Mouse (Mus musculus) C2C12 (cell line): ENCODE data around the gene Arhgef17. TPM values are rescaled to one million over a fixed set of nuclear protein-coding genes. Genes with fewer than 3 reads are reported as not detected.

Source experiments
- H3K27me3 ChIP-seq: one replicate; pipeline ENCODE4 v1.6.1; 2011; ENCODE audit not compliant: control insufficient read depth, insufficient read depth, insufficient read length
- H3K36me3 ChIP-seq: one replicate; pipeline ENCODE4 v1.6.1; 2011; ENCODE audit not compliant: control insufficient read depth, insufficient read depth
- H3K4me3 ChIP-seq: one replicate; pipeline ENCODE4 v1.5.1; 2011; ENCODE audit warnings: mild to moderate bottlenecking, control low read depth; ENCODE audit not compliant: poor library complexity, insufficient read depth, severe bottlenecking
- H3K79me2 ChIP-seq: one replicate; pipeline ENCODE4 v1.6.1; 2011; ENCODE audit not compliant: control insufficient read depth, insufficient read depth
- H3K79me3 ChIP-seq: one replicate; pipeline ENCODE4 v1.6.1; 2011; ENCODE audit warnings: low read depth, control low read depth
- H3ac ChIP-seq: one replicate; pipeline ENCODE3; 2011; ENCODE audit warnings: low read depth; ENCODE audit not compliant: control insufficient read depth, insufficient read length
- CEBPB ChIP-seq: IDR thresholded peaks from one replicate; pipeline ENCODE4 v1.6.1; 2011; ENCODE audit warnings: low read depth, mild to moderate bottlenecking, control low read depth, moderate library complexity
- CTCF ChIP-seq: IDR thresholded peaks from one replicate; pipeline ENCODE4 v1.5.1; 2011; ENCODE audit not compliant: control insufficient read depth, insufficient read depth, insufficient read length
- FOSL1 ChIP-seq: IDR thresholded peaks from one replicate; pipeline ENCODE4 v1.8.0; 2011; ENCODE audit warnings: mild to moderate bottlenecking, low read length; ENCODE audit not compliant: poor library complexity, insufficient read depth, severe bottlenecking
- MAX ChIP-seq: IDR thresholded peaks from one replicate; pipeline ENCODE4 v1.6.1; 2011; ENCODE audit warnings: mild to moderate bottlenecking, control low read depth
- MYOD1 ChIP-seq: IDR thresholded peaks from one replicate; pipeline ENCODE4 v1.6.1; 2011; ENCODE audit warnings: low read depth; ENCODE audit not compliant: control insufficient read depth, insufficient read length
- MYOG ChIP-seq: IDR thresholded peaks from one replicate; pipeline ENCODE4 v1.6.1; 2011; ENCODE audit not compliant: control insufficient read depth, insufficient read length; ENCODE audit errors: extremely low read depth
- USF1 ChIP-seq: IDR thresholded peaks from one replicate; pipeline ENCODE4 v1.6.1; 2011; ENCODE audit warnings: low read depth, mild to moderate bottlenecking, control low read depth, moderate library complexity
- polyA plus RNA-seq: library from polyadenylated mRNA; unstranded; fragments of >200 nt; fragmentation: generic; extraction: Trizol; gene quantifications from one replicate; pipeline ENCODE4 v1.2.1, GENCODE M21; 2012; ENCODE audit warnings: missing spikeins

The Arhgef17 gene
- polyA plus RNA-seq, 1 experiment, result 35.4 TPM

DNA sequence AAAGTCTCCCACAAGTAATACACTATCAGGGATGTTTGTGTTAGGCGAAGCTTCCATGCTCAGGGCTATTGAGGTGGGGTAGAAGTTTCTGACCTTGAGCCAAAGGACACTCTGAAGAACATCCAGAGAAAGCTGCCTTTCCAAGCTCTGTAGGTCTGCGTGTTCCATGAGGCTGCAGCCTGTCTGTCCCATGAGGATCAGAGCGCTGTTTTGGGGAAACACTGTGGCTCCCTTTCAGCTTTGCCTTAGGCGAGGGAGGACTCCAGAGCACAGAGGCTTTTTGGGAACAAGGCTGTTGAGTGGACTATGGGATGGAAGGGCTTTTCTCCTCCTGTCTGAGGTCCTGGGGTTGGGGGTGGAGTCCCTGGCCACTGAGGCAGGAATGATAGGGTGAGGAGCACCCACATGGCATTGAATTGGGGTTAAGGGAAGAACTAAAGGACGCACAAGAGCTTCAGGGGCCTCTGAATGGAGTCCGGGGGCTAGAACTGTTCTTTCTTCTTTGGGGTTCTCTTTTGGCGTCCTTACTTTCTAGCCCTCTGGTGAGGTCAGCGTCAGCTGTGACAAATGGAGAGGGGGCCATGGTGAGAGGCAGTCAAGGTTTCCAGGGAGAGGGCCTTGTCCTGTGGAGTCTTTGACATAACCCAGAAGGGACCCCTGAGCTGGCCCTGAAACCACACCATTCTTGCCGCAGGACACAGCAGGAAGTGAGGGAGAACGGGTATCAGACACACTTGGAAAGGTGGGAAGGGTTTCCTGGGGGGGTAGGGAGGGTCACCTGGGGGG lies 37.2 kb upstream of the Arhgef17 start:
- TF ChIP-seq MYOD1, result no peak
- no peak for TF ChIP-seq CEBPB
- TF ChIP-seq USF1, result no peak
- TF ChIP-seq FOSL1, result no peak
- no peak for TF ChIP-seq MAX
- H3K79me2 ChIP-seq, result no peaks in the 10 kb centered on the region
- H3K79me3 ChIP-seq, result no peaks in the 10 kb centered on the region
- no peak overlapping the region for H3K4me3 ChIP-seq
- no peaks in the 10 kb centered on the region for H3K27me3 ChIP-seq
- H3ac ChIP-seq, result no peak overlapping the region
- no peaks in the 10 kb centered on the region for H3K36me3 ChIP-seq

GRCm38 (mm10) chr7:100968376-100968775 lies 36.5 kb upstream of the Arhgef17 start:
- H3K79me2 ChIP-seq, result no peaks in the 10 kb centered on the region
- TF ChIP-seq CEBPB (no peak), MAX (no peak), FOSL1 (no peak), CTCF (no peak), MYOG (no peak), MYOD1 (no peak), USF1 (no peak)
- H3K4me3 ChIP-seq, result no peak overlapping the region
- H3K27me3 ChIP-seq, result no peaks in the 10 kb centered on the region
- no peaks in the 10 kb centered on the region for H3K36me3 ChIP-seq
- no peak overlapping the region for H3ac ChIP-seq
- no peaks in the 10 kb centered on the region for H3K79me3 ChIP-seq

GRCm38 (mm10) chr7:100967850-100968249 lies 35.9 kb upstream of the Arhgef17 start:
- H3K27me3 ChIP-seq, result no peaks in the 10 kb centered on the region

GRCm38 (mm10) chr7:100966014-100966413 lies 34.1 kb upstream of the Arhgef17 start:
- Histone ChIP-seq H3K79me3 (no peaks in the 10 kb centered on the region), H3K4me3 (no peak overlapping the region), H3ac (no peak overlapping the region), H3K79me2 (no peaks in the 10 kb centered on the region), H3K27me3 (no peaks in the 10 kb centered on the region), H3K36me3 (no peaks in the 10 kb centered on the region)
- TF ChIP-seq CTCF (no peak), USF1 (no peak), CEBPB (no peak), MAX (no peak), MYOG (no peak), MYOD1 (no peak), FOSL1 (no peak)

More at GRCm38 (mm10) chr7:100967850-100968249, 35.9 kb upstream of the Arhgef17 start:
- TF ChIP-seq MAX, result no peak
- no peak for TF ChIP-seq FOSL1
- Histone ChIP-seq H3K4me3 (no peak overlapping the region), H3K79me3 (no peaks in the 10 kb centered on the region), H3K36me3 (no peaks in the 10 kb centered on the region), H3ac (no peak overlapping the region), H3K79me2 (no peaks in the 10 kb centered on the region)

- no peak overlapping the region for H3ac ChIP-seq
- TF ChIP-seq MYOD1, result no peak
- no peak for TF ChIP-seq MYOG
- TF ChIP-seq CEBPB, result no peak
- TF ChIP-seq MAX, result no peak
- TF ChIP-seq USF1, result no peak
- TF ChIP-seq CTCF, result peak; percentile 40
- no peak for TF ChIP-seq FOSL1
- no peak overlapping the region for H3K4me3 ChIP-seq
- H3K79me3 ChIP-seq, result no peaks in the 10 kb centered on the region
- H3K36me3 ChIP-seq, result no peaks in the 10 kb centered on the region
- H3K79me2 ChIP-seq, result no peaks in the 10 kb centered on the region
- no peaks in the 10 kb centered on the region for H3K27me3 ChIP-seq
These were observed 33.2 kb upstream of the Arhgef17 start for GRCm38 (mm10) chr7:100965079-100965478.

- no peak overlapping the region for H3K4me3 ChIP-seq
- H3K79me2 ChIP-seq, result no peaks in the 10 kb centered on the region
- H3K79me3 ChIP-seq, result no peaks in the 10 kb centered on the region
- no peak overlapping the region for H3ac ChIP-seq
- no peaks in the 10 kb centered on the region for H3K36me3 ChIP-seq
- no peak for TF ChIP-seq USF1
- no peak for TF ChIP-seq CTCF
- no peak for TF ChIP-seq FOSL1
- no peak for TF ChIP-seq CEBPB
- no peak for TF ChIP-seq MYOD1
- no peak for TF ChIP-seq MAX
- no peak for TF ChIP-seq MYOG
- H3K27me3 ChIP-seq, result no peaks in the 10 kb centered on the region
These were observed 32.3 kb upstream of the Arhgef17 start for GRCm38 (mm10) chr7:100964242-100964641.
